Mouse (Mus musculus) neural tube, embryonic 15.5 days (tissue): ENCODE measurements around the gene Gm20388. TPM values are rescaled to one million over a fixed set of nuclear protein-coding genes. Genes with fewer than 3 reads are reported as not detected.

Source experiments
- ATAC-seq: fragments of 200-750 bp; cut with Nextera tagmentation; 2 replicates; pipeline ENCODE4 v1.8.0; 2017; ENCODE audit warnings: mild to moderate bottlenecking, moderate TSS enrichment, moderate library complexity; ENCODE audit not compliant: low FRiP score
- H3K27ac ChIP-seq: fragments of 300-500 bp; sonication (generic); replicated peaks from 2 replicates; pipeline ENCODE4 v1.5.1; 2015; ENCODE audit warnings: mild to moderate bottlenecking, inconsistent platforms
- H3K27me3 ChIP-seq: fragments of 300-500 bp; sonication (generic); replicated peaks from 2 replicates; pipeline ENCODE4 v1.6.1; 2015; ENCODE audit warnings: inconsistent platforms
- H3K36me3 ChIP-seq: fragments of 300-500 bp; sonication (generic); 2 replicates; pipeline ENCODE4 v1.6.1; 2015; ENCODE audit warnings: inconsistent platforms
- H3K4me1 ChIP-seq: fragments of 300-500 bp; sonication (generic); 2 replicates; pipeline ENCODE4 v1.6.1; 2015; ENCODE audit warnings: inconsistent platforms
- H3K4me2 ChIP-seq: fragments of 300-500 bp; sonication (generic); 2 replicates; pipeline ENCODE4 v1.6.1; 2015; ENCODE audit warnings: inconsistent platforms, mild to moderate bottlenecking, moderate library complexity
- H3K4me3 ChIP-seq: fragments of 300-500 bp; sonication (generic); replicated peaks from 2 replicates; pipeline ENCODE4 v1.5.1; 2015; ENCODE audit warnings: mild to moderate bottlenecking, inconsistent platforms
- H3K9ac ChIP-seq: fragments of 300-500 bp; sonication (generic); replicated peaks from 2 replicates; pipeline ENCODE4 v1.6.1; 2015; ENCODE audit warnings: mild to moderate bottlenecking, inconsistent platforms
- H3K9me3 ChIP-seq: fragments of 300-500 bp; sonication (generic); replicated peaks from 2 replicates; pipeline ENCODE4 v1.6.1; 2016; ENCODE audit warnings: inconsistent platforms
- WGBS: fragments of 180-500 bp; shearing (Covaris S2); methylation state at CpG from one replicate; pipeline ENCODE4 v1.1.7; 2015; ENCODE audit warnings: mixed read lengths; 5-methylcytosine and 5-hydroxymethylcytosine counted together
- polyA plus RNA-seq: library from polyadenylated mRNA; unstranded; fragments of >200 nt; fragmentation: Nextera tagmentation; extraction: Ambion mirVana; gene quantifications from 2 replicates; pipeline ENCODE4 v1.2.1, GENCODE M21; 2015

Gene Gm20388
- polyA plus RNA-seq, 1 experiment from 2014 or later: not detected

GRCm38 (mm10) chr8:122554786-122555185 is 2644.1 kb downstream of the Gm20388 start:
- Histone ChIP-seq H3K27ac (no peak overlapping the region), H3K4me1 (peaks cover 19% of the 10 kb centered on the region), H3K27me3 (peaks cover 21% of the 10 kb centered on the region), H3K9me3 (no peaks in the 10 kb centered on the region), H3K36me3 (no peaks in the 10 kb centered on the region), H3K4me3 (no peak overlapping the region), H3K4me2 (no peak overlapping the region), H3K9ac (no peak overlapping the region)
- no peak for ATAC-seq
- WGBS: 68% methylated on average over 6 of the region's 6 CpGs

GRCm38 (mm10) chr8:122556030-122557009 is 2645.7 kb downstream of the Gm20388 start:
- Histone ChIP-seq H3K27me3 (peaks cover 10% of the 10 kb centered on the region), H3K4me3 (no peak overlapping the region), H3K36me3 (no peaks in the 10 kb centered on the region), H3K9me3 (no peaks in the 10 kb centered on the region), H3K9ac (no peak overlapping the region), H3K27ac (0 out of 2 replicates have a peak overlapping the region, but pooled peaks have one; percentile 37), H3K4me1 (peaks cover 7% of the 10 kb centered on the region), H3K4me2 (no peak overlapping the region)
- 67% methylated on average over 12 of the region's 12 CpGs for WGBS
- ATAC-seq: no peak

GRCm38 (mm10) chr8:122557248-122558038 is 2646.8 kb downstream of the Gm20388 start:
- no peaks in the 10 kb centered on the region for H3K27me3 ChIP-seq
- H3K9me3 ChIP-seq: no peaks in the 10 kb centered on the region
- no peak overlapping the region for H3K4me2 ChIP-seq
- 0 out of 2 replicates have a peak, but pooled peaks cover 3% of the 10 kb centered on the region for H3K4me1 ChIP-seq
- H3K27ac ChIP-seq: no peak overlapping the region
- no peak overlapping the region for H3K4me3 ChIP-seq
- no peak overlapping the region for H3K9ac ChIP-seq
- no peak for ATAC-seq
- WGBS: 34% methylated on average over 9 of the region's 10 CpGs
- H3K36me3 ChIP-seq: no peaks in the 10 kb centered on the region

GRCm38 (mm10) chr8:122558671-122559349 is 2648.2 kb downstream of the Gm20388 start:
- no peak for ATAC-seq
- Histone ChIP-seq H3K27me3 (no peaks in the 10 kb centered on the region), H3K4me3 (no peak overlapping the region), H3K9me3 (no peaks in the 10 kb centered on the region), H3K4me2 (no peak overlapping the region), H3K36me3 (no peaks in the 10 kb centered on the region), H3K27ac (no peak overlapping the region), H3K9ac (no peak overlapping the region), H3K4me1 (0 out of 2 replicates have a peak, but pooled peaks cover 3% of the 10 kb centered on the region)
- 17% methylated on average over 12 of the region's 12 CpGs for WGBS

GRCm38 (mm10) chr8:122561199-122561598 is 2650.6 kb downstream of the Gm20388 start:
- H3K27ac ChIP-seq: no peak overlapping the region
- no peaks in the 10 kb centered on the region for H3K36me3 ChIP-seq
- H3K9ac ChIP-seq: no peak overlapping the region
- H3K4me2 ChIP-seq: no peak overlapping the region
- ATAC-seq: no peak
- H3K4me1 ChIP-seq: peaks cover 4% of the 10 kb centered on the region; the same call in 1 of the 2 replicates
- no peaks in the 10 kb centered on the region for H3K27me3 ChIP-seq
- 81% methylated on average over 5 of the region's 5 CpGs for WGBS
- H3K9me3 ChIP-seq: no peaks in the 10 kb centered on the region
- no peak overlapping the region for H3K4me3 ChIP-seq

GRCm38 (mm10) chr8:122564363-122565352 is 2654.0 kb downstream of the Gm20388 start:
- Histone ChIP-seq H3K27ac (no peak overlapping the region), H3K4me3 (no peak overlapping the region), H3K9me3 (no peaks in the 10 kb centered on the region), H3K4me1 (peaks cover 25% of the 10 kb centered on the region), H3K27me3 (no peaks in the 10 kb centered on the region), H3K4me2 (no peak overlapping the region), H3K36me3 (no peaks in the 10 kb centered on the region), H3K9ac (no peak overlapping the region)
- no peak for ATAC-seq
- 87% methylated on average over 25 of the region's 25 CpGs for WGBS

GRCm38 (mm10) chr8:122566766-122567165 is 2656.1 kb downstream of the Gm20388 start:
- H3K36me3 ChIP-seq: peaks cover 7% of the 10 kb centered on the region
- H3K27me3 ChIP-seq: no peaks in the 10 kb centered on the region
- H3K9ac ChIP-seq: peak overlapping the region; percentile 65
- H3K9me3 ChIP-seq: no peaks in the 10 kb centered on the region
- peaks cover 25% of the 10 kb centered on the region for H3K4me1 ChIP-seq
- H3K4me3 ChIP-seq: peak overlapping the region; percentile 82
- 41% methylated on average over 6 of the region's 6 CpGs for WGBS
- peak overlapping the region; percentile 90 for H3K27ac ChIP-seq
- no peak for ATAC-seq
- peak overlapping the region; percentile 98 for H3K4me2 ChIP-seq

GRCm38 (mm10) chr8:122567361-122568108 is 2656.9 kb downstream of the Gm20388 start, which contains the start of gene Cdt1:
TSS of gene Cdt1 (plus strand) at chr8:122568015.
- Histone ChIP-seq H3K9me3 (no peaks in the 10 kb centered on the region), H3K4me2 (peak within 1 kb of the TSS; percentile 98), H3K27ac (peak within 1 kb of the TSS; percentile 90), H3K9ac (peak within 1 kb of the TSS; percentile 65), H3K36me3 (peaks cover 15% of the 10 kb centered on the region), H3K27me3 (no peaks in the 10 kb centered on the region), H3K4me3 (peak within 1 kb of the TSS; percentile 82), H3K4me1 (peaks cover 25% of the 10 kb centered on the region)
- WGBS: under 1% methylated on average over 62 of the region's 62 CpGs
- peak; percentile 96 for ATAC-seq

- Histone ChIP-seq H3K4me1 (peaks cover 25% of the 10 kb centered on the region), H3K27me3 (no peaks in the 10 kb centered on the region), H3K9me3 (no peaks in the 10 kb centered on the region), H3K9ac (peak overlapping the region; percentile 65), H3K4me3 (peak overlapping the region; percentile 82), H3K36me3 (peaks cover 16% of the 10 kb centered on the region), H3K4me2 (peak overlapping the region; percentile 98), H3K27ac (peak overlapping the region; percentile 90)
- WGBS: under 1% methylated on average over 34 of the region's 34 CpGs
- ATAC-seq: peak; percentile 59
Observed at GRCm38 (mm10) chr8:122568109-122568504, 2657.5 kb downstream of the Gm20388 start.

- ATAC-seq: no peak
- 16% methylated on average over 10 of the region's 10 CpGs for WGBS
- Histone ChIP-seq H3K27ac (no peak overlapping the region), H3K27me3 (no peaks in the 10 kb centered on the region), H3K4me1 (peaks cover 25% of the 10 kb centered on the region), H3K4me2 (peak overlapping the region; percentile 98), H3K9me3 (no peaks in the 10 kb centered on the region), H3K9ac (peak overlapping the region; percentile 65; the same call in 1 of the 2 replicates), H3K36me3 (peaks cover 16% of the 10 kb centered on the region), H3K4me3 (peak overlapping the region; percentile 82)
Observed at GRCm38 (mm10) chr8:122568881-122569309, 2658.3 kb downstream of the Gm20388 start.
